Mouse (Mus musculus): ENCODE results near the gene Pramel1.

- TF ChIP-seq CTCF (IDR thresholded peaks at IDR 0.05) (no peak), EP300 (IDR thresholded peaks at IDR 0.05) (peak; percentile 73)
Measured at GRCm38 (mm10) chr4:143412219-143413092, 18.2 kb downstream of the Pramel1 start, which contains the start of gene Pramef8.
